Mouse (Mus musculus): Measurements from ENCODE around the gene C1qtnf5.

C1qtnf5 gene

GRCm38 (mm10) chr9:44130581-44131275 lies 23.7 kb downstream of the C1qtnf5 start:
- DNase-seq (ENCODE audit: low spot score in 2 of 2): peak in 1 of 2 experiments; percentile 34

GRCm38 (mm10) chr9:44131276-44131590 lies 24.2 kb downstream of the C1qtnf5 start:
- no peak for DNase-seq (ENCODE audit: low spot score in 2 of 2)

GRCm38 (mm10) chr9:44132200-44132599 lies 25.2 kb downstream of the C1qtnf5 start:
- no peak for DNase-seq (ENCODE audit: low spot score in 2 of 2)

GRCm38 (mm10) chr9:44133287-44133686 lies 26.2 kb downstream of the C1qtnf5 start:
- no peak for DNase-seq (ENCODE audit: low spot score in 2 of 2)

- DNase-seq (ENCODE audit: low spot score in 2 of 2): peak in 1 of 2 experiments; percentile 50
Measured at GRCm38 (mm10) chr9:44134101-44134850, 27.2 kb downstream of the C1qtnf5 start, which contains the start of gene Mcam. Mcam (plus strand) TSS chr9:44134469.

- peak; percentile 45 to 55 for DNase-seq (ENCODE audit: low spot score in 2 of 2)
Measured at GRCm38 (mm10) chr9:44134851-44135730, 28.0 kb downstream of the C1qtnf5 start.

GRCm38 (mm10) chr9:44135731-44136411 lies 28.8 kb downstream of the C1qtnf5 start:
- no peak for DNase-seq (ENCODE audit: low spot score in 2 of 2)

GRCm38 (mm10) chr9:44137846-44138245 lies 30.8 kb downstream of the C1qtnf5 start:
- DNase-seq (ENCODE audit: low spot score in 2 of 2): no peak

GRCm38 (mm10) chr9:44141951-44142350 lies 34.9 kb downstream of the C1qtnf5 start:
- DNase-seq (ENCODE audit: low spot score in 2 of 2): no peak

- DNase-seq (ENCODE audit: low spot score in 2 of 2): no peak
Measured at GRCm38 (mm10) chr9:44143421-44143820, 36.4 kb downstream of the C1qtnf5 start.

GRCm38 (mm10) chr9:44144023-44144717 lies 37.1 kb downstream of the C1qtnf5 start:
- no peak for DNase-seq (ENCODE audit: low spot score in 2 of 2)

- no peak for DNase-seq (ENCODE audit: low spot score in 2 of 2)
Measured at GRCm38 (mm10) chr9:44144718-44145060, 37.6 kb downstream of the C1qtnf5 start.

GRCm38 (mm10) chr9:44147290-44147689 lies 40.2 kb downstream of the C1qtnf5 start:
- DNase-seq (ENCODE audit: low spot score in 2 of 2): no peak

All from thymus, postnatal 10 days (tissue).